ENCODE assay signal across 8 mouse cellular contexts in genomic region chr13:91374141-91374540, GRCm38 (mm10).
A peak's percentile ranks its signal among the peaks of the same experiment; 100 is the strongest.
DNase-seq lines count a peak whose midpoint lies in the region; ATAC-seq lines count a peak whose summit lies in the region.

No protein-coding gene starts in this region.

- ATAC-seq in embryonic facial prominence, embryonic 14.5 days (ENCODE audit: low read depth), result no peak
- ATAC-seq in limb, embryonic 12.5 days (ENCODE audit: insufficient number of reproducible peaks, insufficient read depth, low FRiP score, low TSS enrichment, low read depth), result peak; percentile 68

- intact Hi-C loops in heart, postnatal 14 days (cut with DNase I), result loop anchor here (5.0 kb wide), 2 partner anchors 152 to 258 kb away; partner anchors contain the start of gene Atg10

- H3K4me1 ChIP-seq in embryonic facial prominence, embryonic 14.5 days (ENCODE audit: control insufficient read depth, insufficient read depth, low read length), result peaks cover 53% of the 10 kb centered on the region
- peaks cover 57% of the 10 kb centered on the region for H3K4me1 ChIP-seq in limb, embryonic 12.5 days (replicated peaks)

- no peak overlapping the region for H3K9ac ChIP-seq in embryonic facial prominence, embryonic 14.5 days (ENCODE audit: low read depth, low read length)
- H3K9ac ChIP-seq in limb, embryonic 12.5 days (replicated peaks), result no peak overlapping the region

- H3K27me3 ChIP-seq in embryonic facial prominence, embryonic 14.5 days (replicated peaks; ENCODE audit: control insufficient read depth, insufficient read depth, low read length), result no peaks in the 10 kb centered on the region
- no peaks in the 10 kb centered on the region for H3K27me3 ChIP-seq in limb, embryonic 12.5 days

- peak overlapping the region; percentile 30 for H3K4me2 ChIP-seq in embryonic facial prominence, embryonic 14.5 days (ENCODE audit: low read depth, low read length)
- peak overlapping the region; percentile 16; the same call in 1 of the 2 replicates for H3K4me2 ChIP-seq in limb, embryonic 12.5 days

- H3K9me3 ChIP-seq in embryonic facial prominence, embryonic 14.5 days (ENCODE audit: control insufficient read depth, low read length), result no peaks in the 10 kb centered on the region
- no peaks in the 10 kb centered on the region for H3K9me3 ChIP-seq in limb, embryonic 12.5 days

- H3K4me3 ChIP-seq in embryonic facial prominence, embryonic 14.5 days (ENCODE audit: low read depth, low read length), result no peak overlapping the region
- H3K4me3 ChIP-seq in limb, embryonic 12.5 days (replicated peaks), result no peak overlapping the region

- WGBS in embryonic facial prominence, embryonic 14.5 days, result 8% methylated on average over 3 of the region's 3 CpGs
- WGBS in limb, embryonic 12.5 days, result 5% methylated on average over 3 of the region's 3 CpGs

- H3K36me3 ChIP-seq in embryonic facial prominence, embryonic 14.5 days (ENCODE audit: control insufficient read depth, insufficient read depth, low read length), result no peaks in the 10 kb centered on the region
- H3K36me3 ChIP-seq in limb, embryonic 12.5 days, result no peaks in the 10 kb centered on the region

- peak; percentile 31 for DNase-seq in ovary, postnatal 36 days (ENCODE audit: low spot score)
- DNase-seq in ovary, adult 18-20 months (ENCODE audit: low spot score), result no peak
- peak; percentile 79 for DNase-seq in embryonic facial prominence, embryonic 14.5 days (ENCODE audit: low spot score)
- DNase-seq in heart, postnatal 14 days, result peak; percentile 48 to 57
- peak; percentile 9 for DNase-seq in retina, postnatal 7 days (ENCODE audit: low read depth, low spot score)
- DNase-seq in adrenal gland, adult 18-20 months (ENCODE audit: low spot score in 2 of 2), result no peak
- DNase-seq in urinary bladder, adult 2 months (ENCODE audit: low spot score), result no peak

- peak overlapping the region; percentile 82 for H3K27ac ChIP-seq in embryonic facial prominence, embryonic 14.5 days (replicated peaks; ENCODE audit: low read depth, low read length)
- peak overlapping the region; percentile 83 for H3K27ac ChIP-seq in limb, embryonic 12.5 days

Comparison
In these comparisons a context has a peak if more than half of its experiments do, and no peak if none do; other contexts are left out.
1. DNase-seq: peak in ovary, postnatal 36 days (single experiment), embryonic facial prominence, embryonic 14.5 days (single experiment), heart, postnatal 14 days (2 of 2) and retina, postnatal 7 days (single experiment); none in ovary, adult 18-20 months (single experiment), adrenal gland, adult 18-20 months (0 of 2) and urinary bladder, adult 2 months (single experiment).